Mouse (Mus musculus) midbrain, embryonic 12.5 days (tissue): ENCODE measurements around the gene Pgs1. TPM values are rescaled to one million over a fixed set of nuclear protein-coding genes. Genes with fewer than 3 reads are reported as not detected.

Experiments used
- ATAC-seq: fragments of 200-750 bp; cut with Nextera tagmentation; 2 replicates; pipeline ENCODE4 v1.8.0; 2017; ENCODE audit warnings: low read depth, moderate TSS enrichment, moderate library complexity; ENCODE audit not compliant: low FRiP score
- H3K27ac ChIP-seq: fragments of 300-500 bp; sonication (generic); replicated peaks from 2 replicates; pipeline ENCODE4 v1.5.1; 2016; ENCODE audit warnings: mild to moderate bottlenecking
- H3K27me3 ChIP-seq: fragments of 300-500 bp; sonication (generic); 2 replicates; pipeline ENCODE4 v1.6.1; 2016; ENCODE audit warnings: mild to moderate bottlenecking
- H3K36me3 ChIP-seq: fragments of 300-500 bp; sonication (generic); 2 replicates; pipeline ENCODE4 v1.6.1; 2016
- H3K4me1 ChIP-seq: fragments of 300-500 bp; sonication (generic); 2 replicates; pipeline ENCODE4 v1.6.1; 2016
- H3K4me2 ChIP-seq: fragments of 300-500 bp; sonication (generic); replicated peaks from 2 replicates; pipeline ENCODE4 v1.6.1; 2016; ENCODE audit warnings: mild to moderate bottlenecking, moderate library complexity
- H3K4me3 ChIP-seq: fragments of 300-500 bp; sonication (generic); 2 replicates; pipeline ENCODE4 v1.5.1; 2016; ENCODE audit warnings: mild to moderate bottlenecking
- H3K9ac ChIP-seq: fragments of 300-500 bp; sonication (generic); replicated peaks from 2 replicates; pipeline ENCODE4 v1.6.1; 2016; ENCODE audit warnings: mild to moderate bottlenecking, moderate library complexity
- H3K9me3 ChIP-seq: fragments of 300-500 bp; sonication (generic); 2 replicates; pipeline ENCODE4 v1.6.1; 2016; ENCODE audit warnings: mild to moderate bottlenecking
- WGBS: fragments of 180-500 bp; shearing (Covaris S2); methylation state at CpG from one replicate; pipeline ENCODE4 v1.1.7; 2016; 5-methylcytosine and 5-hydroxymethylcytosine counted together
- polyA plus RNA-seq: library from polyadenylated mRNA; unstranded; fragments of >200 nt; fragmentation: Nextera tagmentation; extraction: Ambion mirVana; gene quantifications from 2 replicates; pipeline ENCODE4 v1.2.1, GENCODE M21; 2016

Gene Pgs1
- polyA plus RNA-seq, 1 experiment from 2014 or later = 48.9 TPM

DNA sequence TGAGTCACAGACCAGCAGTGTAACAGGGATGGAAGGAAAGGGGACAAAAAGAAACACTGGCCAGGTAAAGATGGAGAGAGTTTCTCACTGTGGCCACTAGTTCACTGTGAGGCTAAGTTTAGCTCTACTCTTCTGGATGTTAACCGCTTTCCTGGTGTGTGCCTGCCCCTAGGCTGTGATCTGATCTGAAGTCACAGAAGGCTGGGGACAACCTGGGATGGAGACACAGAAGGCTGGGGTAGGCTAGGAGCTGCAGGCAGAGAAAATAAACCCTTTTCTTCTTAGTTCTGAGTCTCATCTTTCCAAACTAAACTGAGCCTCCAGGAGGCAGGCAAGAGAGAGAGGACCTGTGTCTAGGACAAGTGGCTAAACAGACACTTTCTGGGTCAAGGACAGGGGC, 21.8 kb upstream of the Pgs1 start:
- no peak for ATAC-seq
- H3K27me3 ChIP-seq = peaks cover 70% of the 10 kb centered on the region
- no peaks in the 10 kb centered on the region for H3K9me3 ChIP-seq
- 17% methylated on average over 1 of the region's 1 CpGs for WGBS
- peaks cover 68% of the 10 kb centered on the region for H3K4me1 ChIP-seq
- no peak overlapping the region for H3K4me3 ChIP-seq
- H3K36me3 ChIP-seq = no peaks in the 10 kb centered on the region
- H3K9ac ChIP-seq = no peak overlapping the region
- peak overlapping the region; percentile 65 for H3K27ac ChIP-seq
- peak overlapping the region; percentile 71 for H3K4me2 ChIP-seq

DNA sequence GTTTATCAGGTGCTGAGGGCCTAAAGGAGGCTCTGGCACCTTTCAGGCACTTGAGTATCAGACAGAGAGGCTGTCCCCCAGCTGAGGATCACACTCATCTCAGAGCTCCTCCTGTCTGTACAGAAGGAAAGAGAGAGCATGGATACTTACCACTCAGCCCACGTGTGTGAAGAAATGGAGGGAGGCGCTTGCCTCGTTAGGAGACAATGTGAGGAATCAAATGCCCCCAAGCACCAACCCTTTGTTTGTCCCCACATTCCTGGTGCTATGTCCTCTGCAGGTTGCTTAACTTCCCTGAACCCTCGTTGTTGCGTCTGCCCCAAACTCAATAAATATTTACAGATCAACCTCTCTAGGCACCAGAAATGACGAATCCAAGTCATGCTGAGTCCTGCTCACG, 21.0 kb upstream of the Pgs1 start:
- Histone ChIP-seq H3K4me1 (peaks cover 69% of the 10 kb centered on the region), H3K27me3 (peaks cover 64% of the 10 kb centered on the region), H3K36me3 (no peaks in the 10 kb centered on the region), H3K9ac (no peak overlapping the region), H3K4me3 (no peak overlapping the region), H3K9me3 (no peaks in the 10 kb centered on the region), H3K4me2 (0 out of 2 replicates have a peak overlapping the region, but pooled peaks have one; percentile 8), H3K27ac (no peak overlapping the region)
- 19% methylated on average over 7 of the region's 7 CpGs for WGBS
- no peak for ATAC-seq

DNA sequence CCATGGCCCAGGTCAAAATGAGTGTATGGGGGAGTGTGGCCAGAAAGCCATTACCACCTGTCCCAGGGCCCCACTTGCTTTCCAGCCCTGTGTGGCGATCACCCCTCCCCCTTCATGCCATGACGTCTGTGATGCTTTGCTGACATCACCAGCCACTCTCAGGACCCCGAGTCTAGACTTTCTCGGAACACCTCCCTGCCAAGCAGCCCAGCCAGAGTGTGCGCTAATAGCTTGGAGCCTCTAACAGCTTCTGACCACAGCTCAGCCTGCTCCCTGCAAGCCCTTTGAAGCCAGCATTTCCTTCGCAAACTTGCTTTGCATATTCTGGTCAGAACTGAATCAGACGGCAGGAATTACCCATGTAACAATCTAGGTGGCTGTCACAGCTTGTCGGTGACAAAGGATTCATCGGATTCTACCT, 20.5 kb upstream of the Pgs1 start:
- H3K4me2 ChIP-seq = peak overlapping the region; percentile 8; the same call in 1 of the 2 replicates
- H3K4me3 ChIP-seq = no peak overlapping the region
- no peak overlapping the region for H3K27ac ChIP-seq
- no peaks in the 10 kb centered on the region for H3K36me3 ChIP-seq
- H3K9ac ChIP-seq = no peak overlapping the region
- peaks cover 70% of the 10 kb centered on the region for H3K4me1 ChIP-seq
- ATAC-seq = no peak
- no peaks in the 10 kb centered on the region for H3K9me3 ChIP-seq
- WGBS = 11% methylated on average over 9 of the region's 9 CpGs
- H3K27me3 ChIP-seq = peaks cover 64% of the 10 kb centered on the region

DNA sequence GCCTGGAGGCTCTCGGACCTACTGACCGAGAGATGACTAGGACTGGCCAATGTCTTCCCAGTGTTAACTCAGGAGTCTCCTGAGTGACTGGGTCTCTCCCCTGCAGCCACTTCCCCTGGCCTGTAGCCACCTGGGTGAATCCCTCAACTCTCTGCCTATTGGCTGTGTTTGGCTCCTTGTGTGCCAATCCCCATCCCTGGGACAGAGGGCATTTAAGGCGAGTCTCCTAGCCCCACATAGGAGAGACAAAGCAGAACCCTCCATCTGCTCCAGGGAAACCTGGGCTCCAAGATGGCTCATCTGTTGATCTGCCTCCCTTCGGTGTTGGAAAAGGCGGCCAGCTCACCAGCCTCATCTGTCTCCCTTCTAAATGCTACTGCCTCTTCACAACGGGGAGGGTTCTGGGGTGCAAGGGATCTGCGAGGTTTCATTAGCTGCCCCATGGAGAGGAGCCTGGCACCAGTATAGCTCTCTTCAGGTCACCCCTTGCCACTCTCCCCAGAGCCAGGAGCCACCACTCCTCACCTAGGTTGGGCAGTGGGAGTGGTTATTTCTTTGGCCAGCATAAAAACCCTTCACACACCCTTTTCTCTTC, 19.5 kb upstream of the Pgs1 start:
- H3K4me2 ChIP-seq = peak overlapping the region; percentile 96
- peak overlapping the region; percentile 81; the same call in 1 of the 2 replicates for H3K9ac ChIP-seq
- H3K27me3 ChIP-seq = peaks cover 62% of the 10 kb centered on the region
- no peak overlapping the region for H3K27ac ChIP-seq
- 36% methylated on average over 7 of the region's 7 CpGs for WGBS
- H3K4me3 ChIP-seq = peak overlapping the region; percentile 64
- no peaks in the 10 kb centered on the region for H3K36me3 ChIP-seq
- no peaks in the 10 kb centered on the region for H3K9me3 ChIP-seq
- no peak for ATAC-seq
- peaks cover 70% of the 10 kb centered on the region for H3K4me1 ChIP-seq

DNA sequence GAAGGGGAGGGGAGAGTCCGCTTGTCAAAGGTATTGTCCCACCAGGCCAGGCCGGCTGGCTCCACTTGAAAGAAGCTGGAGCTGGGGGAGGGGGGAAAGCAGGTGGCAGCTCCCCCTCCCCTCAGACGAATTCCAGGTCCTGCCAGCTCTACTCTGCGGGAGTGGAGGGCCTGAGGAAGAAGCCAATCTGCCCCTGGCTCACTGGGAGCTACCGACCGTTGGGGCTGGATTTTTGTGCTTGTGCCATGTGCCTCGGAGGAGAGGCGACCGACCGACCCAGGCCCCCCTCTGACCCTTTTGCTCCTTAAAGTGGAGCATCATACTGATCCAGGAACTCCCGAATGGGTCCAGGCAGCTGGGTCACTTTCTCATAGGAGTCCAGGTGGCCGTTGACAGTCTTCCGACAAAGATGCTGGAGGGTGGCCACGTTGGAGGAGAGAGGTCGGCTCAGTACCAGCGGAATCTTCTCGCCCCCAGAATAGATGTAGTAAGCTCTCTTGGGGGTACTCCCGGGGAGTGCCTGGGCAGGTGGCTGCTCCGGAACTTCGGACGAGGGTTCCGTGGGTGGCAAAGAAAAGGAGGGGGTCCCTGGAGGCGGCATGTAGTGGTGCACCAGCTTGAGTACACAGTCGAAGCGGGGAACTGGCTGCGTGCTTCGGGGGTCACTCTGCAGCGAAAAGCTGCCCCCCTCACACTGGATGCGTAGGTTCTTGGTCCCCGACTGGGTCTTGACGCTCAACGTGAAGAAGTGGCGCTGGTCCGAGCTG, 18.7 kb upstream of the Pgs1 start:
- Histone ChIP-seq H3K36me3 (no peaks in the 10 kb centered on the region), H3K4me1 (peaks cover 63% of the 10 kb centered on the region), H3K27me3 (peaks cover 62% of the 10 kb centered on the region), H3K4me3 (peak overlapping the region; percentile 64), H3K9ac (peak overlapping the region; percentile 81), H3K9me3 (no peaks in the 10 kb centered on the region), H3K27ac (no peak overlapping the region), H3K4me2 (peak overlapping the region; percentile 96)
- 4% methylated on average over 34 of the region's 34 CpGs for WGBS
- no peak for ATAC-seq

DNA sequence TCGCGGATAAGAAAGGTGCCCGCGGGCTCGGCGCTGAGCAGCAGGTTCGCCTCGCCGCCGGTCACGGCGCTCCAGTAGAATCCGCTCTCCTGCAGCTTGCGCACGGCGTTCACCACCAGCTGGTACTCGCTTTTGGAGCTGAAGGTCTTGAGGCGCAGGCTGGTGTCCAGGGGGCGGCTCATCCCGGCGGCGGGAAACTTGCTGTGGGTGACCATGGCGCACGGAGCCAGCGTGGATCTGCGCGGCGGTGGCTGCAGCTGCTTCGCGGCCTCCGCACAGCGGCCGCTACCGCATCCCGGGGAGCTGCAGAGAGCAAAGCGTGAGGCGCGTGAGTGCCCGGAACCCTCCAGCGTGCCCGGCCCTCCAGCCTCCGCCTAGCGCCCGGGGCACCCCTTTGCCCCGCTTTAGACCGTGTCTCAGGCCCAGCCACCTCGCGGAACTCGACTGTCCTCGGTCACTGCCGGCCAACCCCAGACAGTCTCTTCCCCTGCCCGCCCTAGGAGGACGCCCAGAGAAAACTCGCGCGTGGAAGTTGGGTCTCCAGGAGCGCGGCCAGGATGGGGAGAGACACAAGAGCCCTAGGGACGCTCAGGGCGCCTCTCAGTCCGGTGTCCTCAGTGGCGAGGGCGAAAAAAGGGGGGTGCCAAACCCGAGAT, 17.9 kb upstream of the Pgs1 start:
- Histone ChIP-seq H3K4me2 (peak overlapping the region; percentile 96), H3K36me3 (no peaks in the 10 kb centered on the region), H3K4me1 (peaks cover 56% of the 10 kb centered on the region), H3K27ac (peak overlapping the region; percentile 89), H3K9ac (peak overlapping the region; percentile 81), H3K4me3 (peak overlapping the region; percentile 64), H3K27me3 (peaks cover 64% of the 10 kb centered on the region), H3K9me3 (no peaks in the 10 kb centered on the region)
- under 1% methylated on average over 64 of the region's 64 CpGs for WGBS
- ATAC-seq = peak; percentile 2; the same call in 1 of the 2 replicates

DNA sequence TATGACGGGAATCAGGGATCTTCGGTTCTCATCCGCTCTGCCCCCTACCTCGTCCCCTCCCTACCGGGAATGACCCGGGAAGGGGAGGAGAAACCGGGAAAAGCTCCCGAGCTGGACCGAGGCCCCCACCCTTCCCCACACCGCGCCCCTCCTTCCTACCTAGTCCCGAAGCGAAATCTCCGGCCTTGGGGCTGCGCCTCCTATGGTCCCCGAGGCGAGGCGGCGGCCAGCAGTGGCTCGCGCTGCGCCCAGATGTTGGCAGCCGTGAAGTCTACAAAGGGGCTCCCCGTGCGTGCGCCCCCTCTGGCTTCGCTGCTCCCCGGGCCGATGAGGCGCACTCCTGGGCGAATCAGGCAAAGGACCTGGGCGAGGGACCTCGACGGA, 17.4 kb upstream of the Pgs1 start:
- WGBS = 0% methylated on average over 32 of the region's 34 CpGs
- ATAC-seq = peak; percentile 48
- Histone ChIP-seq H3K27me3 (peaks cover 65% of the 10 kb centered on the region), H3K4me1 (peaks cover 53% of the 10 kb centered on the region), H3K9ac (peak overlapping the region; percentile 81), H3K9me3 (no peaks in the 10 kb centered on the region), H3K4me2 (peak overlapping the region; percentile 96), H3K4me3 (peak overlapping the region; percentile 64), H3K27ac (peak overlapping the region; percentile 89), H3K36me3 (no peaks in the 10 kb centered on the region)

DNA sequence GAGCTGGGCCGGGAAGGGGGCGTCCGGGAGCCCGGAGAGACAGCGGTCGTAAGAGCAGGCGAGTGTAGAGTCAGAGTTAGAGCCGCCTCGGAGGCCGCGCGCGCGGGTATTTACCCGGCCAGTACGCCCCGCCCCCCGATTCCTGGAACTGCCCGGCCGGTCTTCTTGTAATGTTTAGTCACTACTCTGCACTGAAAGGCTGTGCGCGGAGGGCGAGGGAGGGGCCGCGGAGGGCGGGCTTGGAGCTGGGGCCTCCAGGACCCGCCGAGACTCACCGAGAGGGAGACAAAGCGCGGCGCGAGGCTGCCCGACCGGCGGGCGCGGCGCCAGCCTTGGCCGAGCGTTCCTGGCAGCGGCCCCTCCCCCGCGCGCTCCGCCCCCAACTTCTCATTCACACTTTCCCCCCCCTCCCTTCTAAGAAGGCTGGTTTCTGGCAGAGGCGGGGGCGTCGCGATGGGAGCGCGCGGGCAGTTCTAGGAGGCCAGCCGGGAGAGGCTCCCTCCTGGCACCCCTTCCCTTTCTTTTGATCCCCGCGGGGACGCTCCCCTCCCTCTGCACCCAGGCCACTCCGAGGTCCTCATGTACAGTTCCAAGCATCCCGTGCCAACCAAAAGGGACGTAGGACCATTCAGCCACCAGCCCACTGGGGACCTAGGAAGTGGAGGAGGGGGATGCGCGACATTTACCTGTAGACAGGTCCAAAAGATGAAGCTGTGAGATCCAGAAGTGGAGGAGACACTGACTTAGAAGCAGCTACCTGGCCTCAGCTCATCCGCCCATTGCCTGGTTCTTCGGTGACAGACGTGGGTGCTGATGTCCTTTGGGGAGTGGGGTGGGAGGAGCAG, 16.8 kb upstream of the Pgs1 start:
- ATAC-seq = peak; percentile 92
- H3K4me3 ChIP-seq = peak overlapping the region; percentile 64
- under 1% methylated on average over 59 of the region's 65 CpGs for WGBS
- H3K9ac ChIP-seq = peak overlapping the region; percentile 81
- H3K4me2 ChIP-seq = peak overlapping the region; percentile 96
- H3K27ac ChIP-seq = peak overlapping the region; percentile 89
- peaks cover 53% of the 10 kb centered on the region for H3K4me1 ChIP-seq
- no peaks in the 10 kb centered on the region for H3K36me3 ChIP-seq
- H3K9me3 ChIP-seq = no peaks in the 10 kb centered on the region
- peaks cover 60% of the 10 kb centered on the region for H3K27me3 ChIP-seq

DNA sequence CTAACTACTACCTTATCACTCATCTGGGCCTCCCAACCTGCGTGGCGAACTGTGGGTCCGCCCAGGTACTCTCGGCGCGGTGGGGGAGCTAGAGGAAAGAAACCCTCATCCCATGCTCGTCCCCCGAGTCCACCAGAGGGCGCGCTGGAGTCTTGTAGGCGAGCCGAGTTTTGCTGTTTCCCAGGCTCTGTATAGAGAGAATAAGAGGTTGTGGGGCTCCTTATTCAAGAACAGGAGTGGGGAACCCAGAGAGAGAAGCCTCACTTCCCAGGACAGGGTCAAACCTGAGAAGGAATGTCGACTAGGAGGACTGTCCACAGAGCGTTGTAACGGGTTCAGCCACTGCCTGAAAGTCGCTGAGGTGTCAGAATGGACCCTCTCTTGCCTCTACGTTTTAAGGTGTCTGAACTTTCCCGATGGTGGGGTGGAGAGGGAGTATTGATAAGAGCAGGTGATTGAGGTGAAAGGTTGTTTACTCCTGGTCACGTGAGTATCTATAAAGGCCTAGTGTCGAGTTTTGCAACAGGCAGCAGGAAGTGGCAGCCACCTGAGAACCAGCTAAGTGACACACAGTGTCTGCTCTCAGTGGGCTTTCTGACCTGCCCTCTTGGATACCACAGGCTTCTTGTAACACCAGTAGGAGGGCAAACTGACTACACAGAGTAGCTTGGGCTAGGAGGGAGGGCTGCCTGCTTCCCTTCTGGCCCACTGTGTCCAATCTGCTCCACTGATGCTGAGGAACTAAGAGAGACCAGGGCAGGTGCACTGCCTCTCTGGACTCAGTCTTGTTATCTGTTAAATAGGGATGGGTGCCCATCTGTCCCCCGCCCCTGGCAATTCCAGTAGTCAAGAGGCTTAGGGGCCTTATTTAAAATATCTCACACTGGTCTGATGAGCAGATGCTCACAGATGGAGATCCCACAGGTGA, 15.9 kb upstream of the Pgs1 start, which contains the start of gene Socs3:
Gene Socs3, minus strand, starts transcription at position 103 of the 928 bp plus-strand sequence.
- peaks cover 53% of the 10 kb centered on the region for H3K4me1 ChIP-seq

DNA sequence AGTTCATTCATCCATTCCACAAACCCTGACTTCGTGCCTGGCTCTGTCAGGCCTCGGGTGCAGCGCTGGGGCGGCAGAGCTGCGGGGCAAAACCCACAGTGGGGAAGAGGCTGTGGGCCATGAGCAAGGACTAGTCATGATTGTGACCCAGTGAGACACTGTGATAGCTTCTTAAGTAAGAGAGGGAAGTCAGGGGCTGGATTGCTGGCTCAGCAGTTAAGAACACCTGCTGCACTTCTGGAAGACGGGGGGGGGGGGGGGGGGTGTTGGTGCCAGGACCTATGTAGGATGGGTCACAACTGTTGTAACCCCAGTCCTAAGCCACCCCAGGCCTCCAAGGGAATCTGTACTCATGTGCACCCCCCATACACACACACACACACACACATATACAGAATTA, 15.0 kb upstream of the Pgs1 start:
- WGBS = 81% methylated on average over 5 of the region's 6 CpGs
- ATAC-seq = no peak
- peaks cover 42% of the 10 kb centered on the region for H3K27me3 ChIP-seq

More for the DNA sequence above, 15.9 kb upstream of the Pgs1 start, which contains the start of gene Socs3:
- H3K4me2 ChIP-seq = peak within 1 kb of the TSS; percentile 96
- H3K27me3 ChIP-seq = peaks cover 51% of the 10 kb centered on the region
- no peaks in the 10 kb centered on the region for H3K36me3 ChIP-seq
- 11% methylated on average over 21 of the region's 21 CpGs for WGBS
- H3K27ac ChIP-seq = peak within 1 kb of the TSS; percentile 89
- peak within 1 kb of the TSS; percentile 81 for H3K9ac ChIP-seq
- H3K9me3 ChIP-seq = no peaks in the 10 kb centered on the region
- peak; percentile 5; the same call in 1 of the 2 replicates for ATAC-seq
- H3K4me3 ChIP-seq = peak within 1 kb of the TSS; percentile 64

More for the DNA sequence above, 15.0 kb upstream of the Pgs1 start:
- H3K9me3 ChIP-seq = no peaks in the 10 kb centered on the region
- H3K27ac ChIP-seq = no peak overlapping the region
- H3K4me1 ChIP-seq = peaks cover 53% of the 10 kb centered on the region
- no peak overlapping the region for H3K4me3 ChIP-seq
- no peak overlapping the region for H3K9ac ChIP-seq
- H3K4me2 ChIP-seq = no peak overlapping the region
- no peaks in the 10 kb centered on the region for H3K36me3 ChIP-seq
